Mouse (Mus musculus): ENCODE measurements around the gene Thap12.
A peak's percentile ranks its signal among the peaks of the same experiment; 100 is the strongest.

Gene Thap12

DNA sequence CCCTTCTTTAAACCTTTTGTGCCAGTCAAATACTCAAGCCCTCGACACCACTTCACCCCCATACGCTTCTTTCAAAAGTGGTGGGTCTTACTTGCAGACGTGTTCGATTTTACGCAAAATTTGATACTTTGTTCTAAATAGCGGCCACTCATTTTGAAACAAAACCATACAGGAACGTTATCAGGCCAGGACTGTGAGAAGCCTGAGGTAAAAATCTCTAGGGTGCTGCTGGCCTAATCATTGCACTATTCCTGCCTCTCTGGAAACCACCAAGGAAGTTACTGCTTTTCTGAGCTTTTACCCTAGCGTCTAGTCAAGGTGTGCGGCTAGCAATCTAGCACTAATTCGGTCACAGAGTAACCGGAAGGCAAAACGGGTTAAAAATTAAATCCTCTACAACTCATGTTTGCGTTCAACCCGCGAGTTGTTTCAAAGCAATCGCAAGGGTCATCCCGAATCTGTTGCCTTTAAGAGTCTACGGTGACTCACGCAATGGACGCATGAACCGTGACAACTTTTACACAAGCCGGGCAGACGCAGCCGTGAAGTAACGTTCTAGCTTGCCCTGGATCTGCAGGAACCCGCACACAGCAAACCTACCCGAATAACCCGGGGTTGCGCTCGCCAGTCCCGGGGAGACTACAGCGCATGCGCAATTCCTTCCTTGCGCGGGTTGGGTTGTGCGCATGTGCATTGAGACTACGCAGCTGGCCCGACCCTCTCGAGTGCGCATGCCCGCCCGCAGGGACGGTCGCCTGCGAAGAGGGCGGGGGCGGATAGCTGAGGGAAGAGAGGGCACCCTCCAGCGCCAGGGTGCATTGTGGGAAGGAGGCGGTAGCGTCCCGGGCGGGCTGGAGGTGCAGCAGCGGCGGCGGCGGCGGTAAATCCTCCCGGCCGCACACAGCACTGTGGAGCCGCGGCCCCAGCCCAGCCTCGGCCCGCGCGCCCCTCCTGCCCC is at the start of gene Thap12:
Gene Thap12 (plus strand): TSS at position 821 of the 958 bp plus-strand sequence.
- DNase-seq (ENCODE audit: low spot score) = peak; percentile 98

DNA sequence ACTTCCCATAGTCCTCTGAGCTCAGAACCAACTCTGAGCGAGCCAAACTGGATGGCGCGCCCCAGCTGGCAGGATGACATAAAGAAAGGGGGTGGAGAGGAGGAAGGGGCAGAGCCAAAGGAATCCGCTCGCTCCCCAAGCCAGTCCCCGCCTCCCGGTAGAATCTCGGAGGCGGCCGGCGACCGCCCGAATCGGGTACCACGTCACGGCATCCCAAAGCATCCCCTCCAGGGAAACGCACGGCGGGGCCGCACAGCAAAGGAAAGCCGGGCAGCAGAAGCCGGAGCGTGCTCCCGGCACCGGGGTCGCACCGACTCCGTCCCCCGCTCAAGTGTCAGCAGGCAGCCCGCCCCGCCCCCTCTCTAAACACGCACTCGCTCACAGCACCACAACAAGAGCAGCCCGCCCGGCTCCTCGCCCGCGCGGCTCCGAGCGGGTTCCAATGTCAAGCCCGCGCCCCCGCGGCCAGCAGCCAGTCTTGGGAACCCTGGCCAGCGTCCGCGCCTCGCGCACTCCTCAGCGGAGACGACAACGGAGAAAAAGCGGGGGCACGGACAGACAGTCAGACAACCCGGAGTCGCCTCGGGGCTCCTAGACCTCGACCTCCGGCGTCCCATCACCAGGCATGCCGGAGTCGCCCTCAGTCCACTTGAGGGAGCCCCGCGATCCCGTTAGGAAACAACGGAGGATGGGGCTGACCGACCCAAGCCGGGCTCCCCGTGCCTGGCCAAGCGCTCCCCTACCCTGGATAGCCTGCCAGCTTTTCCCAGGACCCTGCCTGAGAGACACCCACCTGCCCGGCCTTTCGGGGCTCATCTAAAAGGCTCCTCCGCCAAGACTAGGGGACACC is 47.0 kb upstream of the Thap12 start:
- DNase-seq (ENCODE audit: low spot score) = peak; percentile 68

DNA sequence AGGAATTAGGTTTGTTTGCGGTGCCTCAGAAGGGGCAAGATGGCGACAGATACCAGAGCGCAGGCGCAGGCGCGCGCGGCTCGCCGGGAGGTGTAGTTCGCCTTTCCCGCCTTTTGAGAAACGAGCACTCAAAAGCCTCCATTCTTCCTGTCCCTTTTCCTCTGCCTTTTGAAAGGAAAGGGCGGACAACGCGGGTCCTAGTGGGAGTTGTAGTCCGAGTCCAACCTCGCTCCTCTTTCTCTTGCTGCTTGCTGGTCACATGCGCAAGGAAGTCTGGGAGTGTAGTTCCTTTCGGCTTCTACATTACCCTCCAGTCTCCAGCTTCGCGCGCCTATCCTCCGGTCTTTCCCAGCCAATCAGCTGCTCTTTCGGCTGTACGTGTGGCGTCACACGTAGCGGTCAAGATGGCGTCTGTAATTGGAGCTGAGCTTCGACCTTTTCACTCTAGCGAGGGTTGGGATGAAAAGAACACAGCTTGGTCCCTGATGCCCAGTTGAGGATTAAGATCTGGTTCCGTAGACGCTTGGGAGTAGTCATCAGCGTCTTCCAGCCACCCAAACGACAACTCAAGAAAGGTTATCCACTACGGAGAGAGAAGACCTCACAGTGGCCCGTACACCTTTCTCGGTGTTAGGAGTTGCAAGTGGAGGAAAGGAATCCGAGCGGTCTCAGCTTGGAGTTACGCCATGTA is 46.2 kb upstream of the Thap12 start, which contains the start of gene Emsy:
Gene Emsy (minus strand): TSS at position 253 of the 691 bp plus-strand sequence.
- peak; percentile 77 for DNase-seq (ENCODE audit: low spot score)

DNA sequence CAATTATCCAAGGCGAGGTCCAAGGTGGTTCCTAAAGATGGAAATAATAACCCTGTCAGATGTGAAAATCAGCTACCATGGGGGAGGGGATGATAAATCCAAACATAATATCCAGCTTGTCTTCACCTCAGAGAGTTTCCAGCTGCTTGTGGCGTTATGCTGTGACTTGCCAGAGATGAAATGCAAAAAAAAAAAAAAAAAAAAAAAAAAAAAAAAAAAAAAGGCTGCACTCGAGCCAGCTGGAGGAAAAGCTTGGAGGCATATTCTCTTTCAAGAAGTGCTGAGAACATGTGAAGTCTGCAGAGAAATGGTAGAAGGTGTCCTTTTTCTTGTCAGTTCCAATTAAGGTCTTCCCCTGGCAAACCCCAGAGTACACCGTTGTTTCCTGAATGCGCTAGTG is 37.7 kb upstream of the Thap12 start:
- no peak for DNase-seq (ENCODE audit: low spot score)

DNA sequence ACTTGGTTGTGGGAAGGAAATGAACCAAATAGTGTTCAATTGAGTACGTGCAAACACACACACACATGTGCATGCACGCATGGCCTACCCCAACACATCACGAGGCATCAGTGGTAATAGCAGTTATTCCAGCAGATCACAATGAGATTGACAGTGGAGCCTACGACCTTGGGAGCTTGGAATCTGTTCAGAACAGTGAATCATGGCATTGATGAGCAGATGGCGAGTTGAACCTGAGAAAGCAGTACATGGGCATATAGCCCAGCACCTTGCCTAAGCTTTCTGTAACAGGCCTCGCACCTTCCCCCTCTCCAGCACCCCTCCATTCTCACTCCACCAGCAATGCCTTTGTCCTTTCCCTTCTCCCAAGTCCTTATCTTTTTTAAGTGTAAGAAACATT is 37.2 kb upstream of the Thap12 start:
- DNase-seq (ENCODE audit: low spot score) = no peak

DNA sequence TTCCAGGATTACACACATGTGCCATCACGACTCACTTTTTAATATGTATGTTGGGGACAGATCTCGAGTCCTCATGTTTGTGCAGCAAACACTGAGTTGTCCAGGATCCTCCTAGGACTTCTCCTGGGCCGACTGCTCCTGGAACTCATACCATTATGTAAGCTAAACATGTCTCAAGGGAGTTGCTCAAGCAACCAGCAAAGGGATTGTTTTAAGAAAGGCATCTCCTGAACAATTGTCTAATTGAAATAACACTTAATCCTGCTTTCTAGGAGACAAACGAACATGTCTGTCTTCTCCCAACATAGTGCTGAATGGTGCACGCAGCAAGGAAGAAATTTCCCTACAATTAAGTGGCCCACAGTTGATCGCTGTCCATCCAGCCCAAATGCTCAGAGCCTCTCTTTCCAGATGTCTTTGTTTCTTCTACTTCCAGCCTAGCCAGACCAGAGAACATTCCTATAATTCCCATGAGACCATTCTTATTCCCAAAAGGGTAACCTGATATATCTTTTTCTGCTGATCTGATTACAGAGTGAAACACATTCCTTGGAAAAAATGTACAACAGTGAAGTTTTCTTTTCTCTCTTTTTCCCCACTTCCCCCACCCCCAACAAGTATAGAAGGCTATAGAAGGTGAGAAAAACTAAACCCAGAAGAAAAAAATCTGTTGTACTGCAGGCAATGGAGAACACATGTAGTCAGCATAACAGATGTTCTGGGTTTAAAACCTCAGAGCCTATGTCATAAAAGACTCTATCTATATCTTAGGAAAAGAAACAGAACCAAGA is 34.8 kb upstream of the Thap12 start:
- no peak for DNase-seq (ENCODE audit: low spot score)

DNA sequence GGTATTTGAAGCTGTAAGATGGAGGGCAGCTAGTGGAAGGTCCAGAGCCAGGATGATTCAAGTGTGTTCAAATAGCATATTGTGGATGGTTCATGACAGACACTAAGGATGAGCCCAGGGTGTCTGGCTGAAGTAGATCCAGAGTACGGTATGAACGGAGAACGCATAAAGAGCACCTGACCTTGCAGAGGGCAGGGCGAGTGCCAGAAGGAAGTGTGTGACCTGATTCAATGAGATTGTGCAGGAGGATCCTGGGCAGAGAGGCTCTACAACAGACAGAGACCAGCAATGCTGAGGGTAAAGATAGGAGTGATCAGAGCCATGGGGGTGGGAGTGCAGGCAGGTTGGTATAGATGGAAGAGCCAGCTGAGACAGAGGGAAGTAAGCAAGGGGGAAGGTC is 32.1 kb upstream of the Thap12 start:
- no peak for DNase-seq (ENCODE audit: low spot score)

DNA sequence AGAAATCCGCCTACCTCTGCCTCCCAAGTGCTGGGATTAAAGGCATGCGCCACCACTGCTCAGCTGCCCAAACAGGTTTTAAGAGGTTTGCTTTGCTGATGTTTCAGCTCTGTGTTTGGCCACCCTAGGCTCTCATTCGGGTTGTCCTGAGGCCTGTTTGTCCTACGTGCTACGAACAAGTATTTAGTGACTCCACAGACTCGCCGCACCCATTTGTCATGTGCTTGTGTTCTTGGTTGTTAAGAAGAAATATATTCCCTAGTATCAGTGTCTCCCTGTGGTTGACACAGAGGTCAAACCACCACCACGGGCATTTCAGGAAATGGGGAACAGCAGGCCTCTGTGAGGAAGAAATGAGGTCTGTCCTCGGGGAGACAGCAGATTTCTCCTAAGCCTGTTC is 31.5 kb upstream of the Thap12 start:
- no peak for DNase-seq (ENCODE audit: low spot score)

DNA sequence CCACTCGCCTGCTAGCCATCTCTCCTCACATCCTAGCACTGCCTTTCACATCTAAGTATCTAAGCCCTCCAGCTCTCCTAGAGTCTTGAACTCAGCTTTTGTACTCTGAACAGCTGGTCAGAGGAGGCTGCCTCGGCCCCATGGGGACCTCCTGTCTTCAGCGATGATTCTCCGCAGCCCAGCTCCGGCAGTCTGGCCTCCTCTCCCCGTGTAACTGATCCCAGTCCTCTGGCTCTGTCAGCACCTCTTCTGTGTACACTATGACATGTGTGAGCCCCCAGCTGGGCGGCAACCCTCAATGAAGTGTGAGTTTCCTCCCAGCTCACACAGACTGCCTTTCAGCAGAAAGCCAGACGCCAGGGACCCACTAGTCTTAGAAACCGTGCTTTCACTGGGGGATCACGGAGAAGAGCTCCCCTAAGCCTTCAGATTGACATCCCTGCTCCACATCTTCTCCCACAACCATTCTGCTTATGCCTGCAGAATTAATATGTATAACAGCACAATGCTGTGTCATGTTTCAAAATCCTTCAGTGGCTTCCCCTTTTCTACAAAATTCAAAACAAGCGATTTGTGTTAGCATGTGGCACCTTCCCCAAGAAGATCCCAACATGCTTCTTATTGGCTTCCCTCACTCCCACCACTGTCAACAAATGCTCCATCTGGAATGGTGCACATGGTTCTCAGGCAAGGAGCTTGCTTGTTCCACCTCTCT is 30.5 kb upstream of the Thap12 start:
- no peak for DNase-seq (ENCODE audit: low spot score)

DNA sequence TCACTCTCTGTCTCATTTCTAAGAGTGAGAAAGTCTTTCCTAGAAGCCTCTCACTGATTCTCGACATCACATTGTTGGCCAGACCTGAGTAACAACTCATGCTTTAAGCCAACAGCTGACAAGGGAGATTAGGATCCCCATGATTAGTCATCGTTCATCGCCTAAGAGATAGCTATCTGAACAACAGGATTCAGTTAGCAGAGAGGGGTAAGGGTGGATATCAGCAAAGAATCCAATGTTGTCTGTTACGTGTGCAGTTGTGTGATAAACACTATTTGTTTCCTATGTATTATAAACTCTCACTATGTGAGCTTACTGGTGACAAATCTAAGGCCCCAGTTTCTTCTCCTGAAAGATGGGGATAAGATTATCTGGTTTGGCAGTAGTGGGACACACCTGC is 28.6 kb upstream of the Thap12 start:
- no peak for DNase-seq (ENCODE audit: low spot score)

DNA sequence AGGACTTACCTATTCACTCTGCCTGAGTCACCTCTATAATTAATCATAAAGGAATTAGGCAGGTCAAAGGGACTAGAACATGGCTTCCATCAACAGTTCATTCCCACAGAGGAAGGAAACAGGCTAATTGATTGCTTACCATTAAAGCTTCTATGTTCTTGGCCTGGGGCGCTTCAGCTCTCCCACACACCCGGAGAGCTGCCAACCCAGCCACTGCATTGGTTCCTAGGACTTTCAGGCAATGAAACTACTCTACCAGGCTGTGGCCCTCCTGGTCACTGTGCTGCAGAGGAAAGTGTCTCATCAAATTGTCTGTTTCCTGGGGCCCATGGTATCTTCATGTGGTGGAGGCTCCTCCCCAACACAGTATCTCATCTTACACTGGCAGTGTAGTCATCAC is 25.4 kb upstream of the Thap12 start:
- no peak for DNase-seq (ENCODE audit: low spot score)

DNA sequence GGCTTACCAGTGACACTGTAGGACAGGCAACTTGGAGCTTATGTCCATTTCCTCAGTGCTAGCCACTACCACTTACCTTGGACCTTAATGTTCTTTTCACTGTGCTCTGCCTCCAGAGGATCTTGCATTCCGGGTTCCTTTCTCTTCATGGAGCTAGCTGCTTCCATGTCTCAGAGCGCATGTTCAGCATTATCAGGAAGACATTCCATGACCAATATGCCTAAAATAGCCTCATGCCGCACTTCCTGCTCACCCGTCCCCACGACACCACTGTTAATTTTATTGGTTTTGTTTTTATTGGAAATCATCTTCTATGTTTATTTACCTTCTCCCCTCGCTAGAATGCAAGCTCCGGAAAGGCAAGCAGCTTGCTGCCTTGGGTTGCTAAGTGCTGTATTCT is 24.5 kb upstream of the Thap12 start:
- DNase-seq (ENCODE audit: low spot score) = no peak

DNA sequence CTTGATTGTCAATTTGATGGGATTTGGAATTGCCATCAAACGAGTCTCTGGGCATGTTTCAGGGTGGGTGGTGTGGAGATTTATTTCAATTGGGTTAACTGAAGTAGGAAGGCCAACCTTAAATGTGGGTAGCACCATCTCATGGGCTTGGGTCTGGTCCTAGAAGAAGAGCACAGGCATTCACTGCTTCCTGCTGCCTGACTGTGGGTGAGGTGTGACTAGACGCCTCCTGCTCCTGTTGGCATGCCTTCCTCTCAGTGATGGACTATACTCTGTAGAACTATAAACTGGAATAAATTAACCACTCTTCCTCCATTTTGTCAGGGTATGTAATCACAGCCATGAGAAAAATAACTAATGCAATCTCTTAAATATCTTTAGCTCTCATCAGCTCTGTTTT is 22.2 kb upstream of the Thap12 start:
- DNase-seq (ENCODE audit: low spot score) = no peak

DNA sequence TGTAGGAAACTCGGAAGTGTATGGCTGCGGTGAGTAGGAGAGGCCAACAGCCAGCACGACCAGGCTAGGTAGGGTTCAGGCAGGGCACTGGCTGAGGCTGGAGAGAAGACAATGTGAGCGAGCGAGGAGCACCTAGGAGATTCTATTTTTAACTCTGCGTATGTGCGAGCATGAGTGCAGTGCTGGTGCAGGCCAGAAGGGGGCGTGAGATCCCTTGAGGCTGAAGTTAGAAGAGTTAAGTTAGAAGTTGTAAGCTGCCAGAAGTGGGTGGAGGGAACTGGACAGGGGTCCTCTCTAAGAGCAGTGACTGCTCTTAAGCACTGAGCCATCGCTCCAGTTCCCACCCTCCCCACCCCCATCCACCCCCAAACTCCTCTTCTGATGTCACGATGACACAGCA is 20.1 kb upstream of the Thap12 start:
- DNase-seq (ENCODE audit: low spot score) = no peak

DNA sequence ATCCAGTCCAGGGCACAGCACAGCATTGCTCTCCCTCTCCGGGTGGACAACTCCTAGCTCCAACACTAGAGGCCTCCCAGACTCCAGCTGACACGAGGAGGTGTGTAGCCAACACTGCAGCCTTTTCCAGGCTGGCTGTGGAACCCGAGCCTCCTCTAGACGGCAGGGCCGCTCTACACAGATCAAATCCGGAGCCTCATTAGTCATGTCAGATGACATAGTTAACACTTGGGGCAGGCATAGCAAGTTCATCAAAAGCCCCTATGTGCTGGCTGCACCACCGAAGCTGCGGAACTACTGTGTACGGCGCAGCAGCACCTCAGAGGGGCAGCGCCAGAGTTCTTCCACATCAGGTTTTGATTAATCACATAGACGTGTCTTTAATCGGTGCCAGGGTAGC is 17.0 kb upstream of the Thap12 start:
- no peak for DNase-seq (ENCODE audit: low spot score)

DNA sequence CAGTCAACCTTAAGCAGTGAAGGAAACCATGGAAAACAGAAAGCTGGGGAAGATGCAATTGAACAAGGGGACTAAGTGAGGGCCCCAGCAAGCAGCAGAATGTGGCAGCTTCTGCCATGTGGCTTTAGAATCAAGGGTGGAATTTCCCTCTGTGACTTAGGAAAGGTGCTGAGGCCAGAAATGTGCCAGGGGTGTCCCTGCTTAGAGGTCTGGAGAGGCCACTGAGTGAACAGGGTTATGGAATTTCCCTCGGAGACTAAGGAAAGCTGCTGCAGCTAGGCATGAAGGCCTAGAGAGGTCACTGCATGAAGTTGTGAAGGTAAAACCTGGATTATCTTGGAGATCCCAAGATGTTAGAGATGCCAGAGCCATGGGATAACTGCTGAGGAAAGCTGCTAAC is 12.8 kb upstream of the Thap12 start:
- no peak for DNase-seq (ENCODE audit: low spot score)

DNA sequence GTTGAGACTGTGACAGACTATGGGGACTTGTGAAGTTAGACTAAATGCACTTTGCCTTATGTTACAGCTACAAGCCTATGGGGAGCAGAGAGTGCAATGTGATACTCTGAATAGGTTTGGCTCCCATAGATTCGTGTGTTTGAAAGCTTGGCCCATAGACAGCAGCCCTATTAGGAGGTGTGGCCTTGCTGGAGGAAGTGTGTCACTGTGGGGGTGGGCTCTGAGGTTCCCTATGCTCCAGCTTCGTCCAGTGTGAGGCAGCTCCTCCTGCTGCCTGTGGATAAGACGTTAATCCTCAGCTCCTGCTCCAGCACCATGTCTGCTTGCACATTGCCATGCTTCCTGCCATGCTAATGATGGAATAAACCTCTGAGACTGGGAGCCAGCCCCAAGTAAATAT is 12.1 kb upstream of the Thap12 start:
- DNase-seq (ENCODE audit: low spot score) = no peak

DNA sequence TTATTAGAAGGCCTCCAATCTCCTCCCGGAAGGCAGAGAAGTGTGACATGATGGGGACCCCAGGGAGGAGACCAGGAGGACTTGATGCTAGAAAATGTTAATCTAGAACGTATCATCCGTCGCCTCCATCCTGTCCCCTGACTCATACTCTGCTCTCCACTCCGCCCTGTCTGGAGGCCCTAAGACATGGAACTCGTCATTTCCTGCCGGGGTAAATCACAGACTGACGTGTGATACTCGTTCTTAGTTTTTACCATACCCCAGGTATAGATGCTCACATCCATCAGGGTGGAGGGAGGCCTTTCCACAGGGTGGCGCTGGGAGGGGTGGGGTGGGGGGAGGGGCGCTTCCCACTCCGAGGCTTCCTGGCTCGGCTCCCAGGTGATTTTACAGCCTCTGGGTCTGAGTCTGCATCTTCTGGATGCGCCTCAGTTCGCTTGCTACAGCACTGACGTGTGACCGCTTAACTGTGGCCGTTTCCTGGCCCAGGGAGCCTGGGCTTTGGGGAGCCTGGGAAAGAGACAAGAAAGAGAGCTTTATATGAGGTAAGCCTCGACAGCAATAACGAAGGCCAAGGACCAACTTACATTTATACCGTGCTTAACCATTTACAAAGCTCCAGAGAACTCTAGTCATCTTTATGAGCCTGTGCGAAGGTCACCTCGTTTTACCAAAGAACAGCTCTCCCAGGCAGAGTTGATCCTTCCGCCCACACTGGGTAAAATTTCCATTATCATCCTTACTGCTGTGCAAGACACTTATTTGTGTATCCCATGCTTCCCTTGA is 9.9 kb upstream of the Thap12 start:
- no peak for DNase-seq (ENCODE audit: low spot score)

DNA sequence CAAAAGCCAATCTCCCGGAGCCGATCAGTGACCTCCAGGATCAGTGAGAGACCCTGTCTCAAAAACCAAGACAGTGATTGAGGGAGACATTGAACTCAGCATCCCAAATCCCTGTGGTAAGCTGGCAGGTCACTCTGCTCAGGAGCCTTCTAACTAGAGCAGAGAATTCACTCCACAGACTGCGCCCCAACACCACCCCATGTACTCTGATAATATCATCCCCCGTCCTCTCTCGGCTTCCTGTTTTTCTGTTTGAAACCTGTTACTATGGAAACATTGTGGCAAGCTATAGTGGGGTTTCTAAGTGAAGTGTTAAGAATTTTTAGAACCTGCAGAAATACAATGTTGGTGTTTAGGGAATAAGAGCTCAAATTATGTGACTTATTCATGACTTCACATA is 8.9 kb upstream of the Thap12 start:
- DNase-seq (ENCODE audit: low spot score) = no peak

DNA sequence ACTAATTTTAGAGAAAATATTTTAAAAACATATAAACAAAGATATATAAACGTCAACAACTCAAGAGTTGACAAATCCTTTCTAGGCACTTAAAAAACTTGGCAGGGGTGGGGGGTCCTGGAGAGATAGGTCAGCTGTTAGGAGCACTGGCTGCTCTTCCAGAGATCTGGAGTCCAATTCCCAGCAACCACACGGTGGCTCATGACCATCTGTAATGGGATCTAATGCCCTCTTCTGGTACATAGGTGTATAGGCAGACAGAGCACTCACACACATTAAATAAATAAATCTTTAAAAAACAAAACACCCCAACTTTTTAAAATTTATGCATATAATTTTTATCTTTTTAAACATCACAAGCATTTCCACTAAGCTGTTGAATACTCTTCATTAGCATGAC is 5.4 kb upstream of the Thap12 start:
- DNase-seq (ENCODE audit: low spot score) = no peak
